Mouse (Mus musculus): ENCODE results near the gene Adprhl2.

GRCm38 (mm10) chr4:126315931-126316330, 5.6 kb downstream of the Adprhl2 start:
- TF ChIP-seq CTCF (IDR thresholded peaks at IDR 0.05; ENCODE audit: low read depth, low read length) (no peak), GATA1 (IDR thresholded peaks at IDR 0.05; ENCODE audit: borderline replicate concordance, low read length) (no peak), POLR2AphosphoS5 (IDR thresholded peaks at IDR 0.05; ENCODE audit: insufficient replicate concordance, low read depth, low read length) (no peak)

All from G1E (cell line).